Mouse (Mus musculus): ENCODE data around the gene Traf5. TPM values are rescaled to one million over a fixed set of nuclear protein-coding genes. Genes with fewer than 3 reads are reported as not detected.
A peak's percentile ranks its signal among the peaks of the same experiment; 100 is the strongest.

Traf5 gene
- polyA plus RNA-seq, 1 experiment from 2014 or later = 31.5 TPM

GRCm38 (mm10) chr1:192072426-192072825 lies 19.9 kb downstream of the Traf5 start:
- no peak overlapping the region for H3K4me3 ChIP-seq (replicated peaks; ENCODE audit: low read length)
- peaks cover 27% of the 10 kb centered on the region for H3K4me1 ChIP-seq (ENCODE audit: control insufficient read depth, insufficient read depth, low read length)
- H3K27me3 ChIP-seq (ENCODE audit: control insufficient read depth, insufficient read depth, low read length) = no peaks in the 10 kb centered on the region
- H3K27ac ChIP-seq (ENCODE audit: low read length) = no peak overlapping the region
- no peak overlapping the region for H3K9ac ChIP-seq (ENCODE audit: low read length)
- no peak for ATAC-seq (ENCODE audit: insufficient read depth, low FRiP score)
- H3K9me3 ChIP-seq (replicated peaks; ENCODE audit: control insufficient read depth, low read length) = no peaks in the 10 kb centered on the region
- H3K4me2 ChIP-seq (ENCODE audit: low read depth, low read length) = no peak overlapping the region
- 0 out of 2 replicates have a peak, but pooled peaks cover 6% of the 10 kb centered on the region for H3K36me3 ChIP-seq (ENCODE audit: control insufficient read depth, insufficient read depth, low read length)
- 64% methylated on average over 1 of the region's 1 CpGs for WGBS

DNA sequence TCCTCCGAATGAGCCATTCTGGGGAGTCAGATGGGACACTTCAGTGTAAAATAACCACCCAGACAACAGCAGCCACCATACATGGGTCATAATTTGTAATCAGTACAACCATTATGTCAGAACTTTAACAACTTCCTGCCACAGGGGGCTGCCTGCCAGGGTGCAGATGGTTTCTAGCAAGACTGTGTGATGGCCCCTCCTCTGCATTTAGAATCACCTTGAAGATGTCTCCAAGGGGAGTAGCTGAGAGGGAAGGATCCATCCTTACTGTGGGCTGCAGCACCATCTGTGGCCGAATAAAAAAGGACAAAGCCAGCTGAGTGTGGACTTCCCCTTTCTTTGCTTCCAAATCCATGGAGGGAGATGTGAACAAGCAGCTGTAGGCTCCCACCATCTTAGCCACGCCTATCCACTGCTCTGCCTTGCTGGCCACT lies 21.7 kb downstream of the Traf5 start:
- no peak overlapping the region for H3K9ac ChIP-seq (ENCODE audit: low read length)
- no peaks in the 10 kb centered on the region for H3K9me3 ChIP-seq (replicated peaks; ENCODE audit: control insufficient read depth, low read length)
- peak overlapping the region; percentile 43 for H3K27ac ChIP-seq (ENCODE audit: low read length)
- peak; percentile 34; the same call in 1 of the 2 replicates for ATAC-seq (ENCODE audit: insufficient read depth, low FRiP score)
- peaks cover 15% of the 10 kb centered on the region for H3K36me3 ChIP-seq (ENCODE audit: control insufficient read depth, insufficient read depth, low read length)
- WGBS = 36% methylated on average over 3 of the region's 3 CpGs
- 0 out of 2 replicates have a peak overlapping the region, but pooled peaks have one; percentile 3 for H3K4me2 ChIP-seq (ENCODE audit: low read depth, low read length)
- peaks cover 19% of the 10 kb centered on the region; the same call in 1 of the 2 replicates for H3K4me1 ChIP-seq (ENCODE audit: control insufficient read depth, insufficient read depth, low read length)
- H3K27me3 ChIP-seq (ENCODE audit: control insufficient read depth, insufficient read depth, low read length) = no peaks in the 10 kb centered on the region
- no peak overlapping the region for H3K4me3 ChIP-seq (replicated peaks; ENCODE audit: low read length)

DNA sequence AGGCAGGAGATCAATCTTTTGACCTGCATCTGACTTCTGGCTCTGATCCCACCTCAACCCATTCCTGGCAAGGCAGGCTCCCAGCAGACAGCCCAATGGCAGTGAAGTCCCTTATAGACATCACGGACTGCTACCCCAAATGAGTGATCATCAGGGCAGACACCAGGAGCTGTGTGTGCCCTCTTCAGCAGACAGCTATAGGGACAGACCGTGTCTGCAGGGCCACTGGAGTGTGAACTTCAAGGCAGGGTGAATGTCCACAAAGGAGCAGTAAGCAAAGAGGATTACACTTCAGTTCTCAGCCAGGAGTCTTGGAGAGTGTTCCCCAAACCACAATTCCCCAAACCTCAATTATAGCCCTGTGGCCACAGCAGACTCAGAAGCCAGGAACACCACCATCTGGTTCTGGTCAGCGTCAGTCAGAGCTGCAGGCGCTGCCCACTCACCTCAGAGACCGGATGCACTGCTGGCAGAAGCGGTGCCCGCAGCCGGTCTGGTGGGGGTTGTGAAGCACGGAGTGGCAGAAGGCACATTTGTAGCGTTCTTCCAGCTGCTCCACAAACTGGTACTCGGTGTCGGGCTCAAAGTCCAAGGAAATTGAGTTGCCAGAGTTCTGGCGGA lies 22.3 kb downstream of the Traf5 start:
- peak overlapping the region; percentile 43 for H3K27ac ChIP-seq (ENCODE audit: low read length)
- no peak; the same call in none of the 2 replicates for ATAC-seq (ENCODE audit: insufficient read depth, low FRiP score)
- H3K27me3 ChIP-seq (ENCODE audit: control insufficient read depth, insufficient read depth, low read length) = no peaks in the 10 kb centered on the region
- peaks cover 19% of the 10 kb centered on the region; the same call in 1 of the 2 replicates for H3K4me1 ChIP-seq (ENCODE audit: control insufficient read depth, insufficient read depth, low read length)
- H3K4me2 ChIP-seq (ENCODE audit: low read depth, low read length) = 0 out of 2 replicates have a peak overlapping the region, but pooled peaks have one; percentile 3
- H3K36me3 ChIP-seq (ENCODE audit: control insufficient read depth, insufficient read depth, low read length) = peaks cover 21% of the 10 kb centered on the region
- WGBS = 44% methylated on average over 13 of the region's 13 CpGs
- no peaks in the 10 kb centered on the region for H3K9me3 ChIP-seq (replicated peaks; ENCODE audit: control insufficient read depth, low read length)
- H3K4me3 ChIP-seq (replicated peaks; ENCODE audit: low read length) = no peak overlapping the region
- no peak overlapping the region for H3K9ac ChIP-seq (ENCODE audit: low read length)

- no peak for ATAC-seq (ENCODE audit: insufficient read depth, low FRiP score)
- H3K4me3 ChIP-seq (replicated peaks; ENCODE audit: low read length) = no peak overlapping the region
Measured at GRCm38 (mm10) chr1:192068188-192068587, 24.2 kb downstream of the Traf5 start.

GRCm38 (mm10) chr1:192066956-192067355 lies 25.4 kb downstream of the Traf5 start:
- WGBS = 87% methylated on average over 3 of the region's 3 CpGs
- H3K27me3 ChIP-seq (ENCODE audit: control insufficient read depth, insufficient read depth, low read length) = no peaks in the 10 kb centered on the region
- H3K9ac ChIP-seq (ENCODE audit: low read length) = no peak overlapping the region
- H3K9me3 ChIP-seq (replicated peaks; ENCODE audit: control insufficient read depth, low read length) = no peaks in the 10 kb centered on the region; the same call in 1 of the 2 replicates
- no peak overlapping the region for H3K27ac ChIP-seq (ENCODE audit: low read length)
- H3K4me2 ChIP-seq (ENCODE audit: low read depth, low read length) = no peak overlapping the region
- H3K4me1 ChIP-seq (ENCODE audit: control insufficient read depth, insufficient read depth, low read length) = peaks cover 12% of the 10 kb centered on the region; the same call in 1 of the 2 replicates
- ATAC-seq (ENCODE audit: insufficient read depth, low FRiP score) = no peak
- H3K4me3 ChIP-seq (replicated peaks; ENCODE audit: low read length) = no peak overlapping the region
- H3K36me3 ChIP-seq (ENCODE audit: control insufficient read depth, insufficient read depth, low read length) = peaks cover 31% of the 10 kb centered on the region

More at GRCm38 (mm10) chr1:192068188-192068587, 24.2 kb downstream of the Traf5 start:
- Histone ChIP-seq H3K36me3 (ENCODE audit: control insufficient read depth, insufficient read depth, low read length) (peaks cover 31% of the 10 kb centered on the region), H3K27me3 (ENCODE audit: control insufficient read depth, insufficient read depth, low read length) (no peaks in the 10 kb centered on the region), H3K9me3 (replicated peaks; ENCODE audit: control insufficient read depth, low read length) (no peaks in the 10 kb centered on the region; the same call in 1 of the 2 replicates), H3K4me1 (ENCODE audit: control insufficient read depth, insufficient read depth, low read length) (peaks cover 12% of the 10 kb centered on the region; the same call in 1 of the 2 replicates), H3K4me2 (ENCODE audit: low read depth, low read length) (no peak overlapping the region), H3K9ac (ENCODE audit: low read length) (no peak overlapping the region), H3K27ac (ENCODE audit: low read length) (no peak overlapping the region)
- 48% methylated on average over 2 of the region's 2 CpGs for WGBS

DNA sequence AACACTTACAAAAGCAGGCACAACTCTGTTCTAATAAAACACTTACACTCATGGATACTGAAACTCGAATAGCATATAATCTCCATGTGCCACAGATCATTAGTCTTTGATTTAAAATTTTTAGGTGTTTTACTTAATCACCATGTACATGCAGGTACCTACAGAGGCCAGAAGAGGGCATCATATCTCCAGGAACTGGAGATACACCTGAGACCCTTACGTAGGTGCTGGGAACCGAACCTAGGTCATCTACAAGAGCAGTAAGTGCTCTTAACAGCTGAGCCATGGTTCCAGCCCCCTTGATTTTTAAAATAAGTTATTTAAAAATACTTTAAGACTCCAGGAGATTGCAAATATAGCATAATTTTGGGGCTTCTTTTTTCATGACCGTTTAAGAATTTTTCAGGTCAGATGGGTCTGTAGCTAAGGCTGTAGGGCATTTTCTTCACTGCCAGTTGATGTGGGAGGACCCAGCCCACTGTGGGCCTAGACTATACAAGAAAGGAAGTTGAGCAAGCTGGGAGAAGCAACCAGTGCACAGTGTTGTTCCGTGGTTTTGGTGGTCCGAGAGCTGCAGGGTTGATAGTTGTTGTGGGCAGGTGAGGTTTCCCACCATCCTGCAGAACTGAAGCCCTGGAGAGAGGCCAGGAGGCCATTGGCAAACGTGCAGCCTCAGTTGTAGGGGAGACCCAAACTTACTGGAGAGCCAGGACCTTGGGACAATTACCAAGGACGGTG lies 29.0 kb downstream of the Traf5 start:
- H3K9me3 ChIP-seq (replicated peaks; ENCODE audit: control insufficient read depth, low read length) = no peaks in the 10 kb centered on the region; the same call in 1 of the 2 replicates
- H3K4me2 ChIP-seq (ENCODE audit: low read depth, low read length) = no peak overlapping the region
- no peak for ATAC-seq (ENCODE audit: insufficient read depth, low FRiP score)
- 89% methylated on average over 8 of the region's 8 CpGs for WGBS
- H3K36me3 ChIP-seq (ENCODE audit: control insufficient read depth, insufficient read depth, low read length) = peaks cover 33% of the 10 kb centered on the region
- H3K4me3 ChIP-seq (replicated peaks; ENCODE audit: low read length) = no peak overlapping the region
- no peak overlapping the region for H3K9ac ChIP-seq (ENCODE audit: low read length)
- no peaks in the 10 kb centered on the region for H3K27me3 ChIP-seq (ENCODE audit: control insufficient read depth, insufficient read depth, low read length)
- H3K4me1 ChIP-seq (ENCODE audit: control insufficient read depth, insufficient read depth, low read length) = no peaks in the 10 kb centered on the region
- no peak overlapping the region for H3K27ac ChIP-seq (ENCODE audit: low read length)

DNA sequence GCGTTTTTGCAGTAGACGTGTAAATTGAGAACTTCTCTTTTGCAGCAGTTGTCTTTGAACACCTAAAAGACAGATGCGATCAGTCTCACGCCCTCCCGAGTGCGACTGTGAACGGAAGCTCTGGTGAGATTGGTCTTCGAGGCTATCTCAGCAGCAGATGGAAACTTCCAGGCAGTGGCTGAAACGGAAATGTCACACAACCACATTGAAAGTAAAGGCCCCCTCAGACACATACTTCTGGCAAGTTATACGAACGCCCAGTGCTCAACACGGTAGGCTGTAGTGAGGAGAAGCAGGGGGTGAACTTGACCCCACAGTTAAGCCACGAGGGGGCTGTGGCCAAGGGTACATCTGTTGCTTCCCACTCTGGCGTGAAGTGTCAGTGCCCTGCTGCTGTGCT lies 29.7 kb downstream of the Traf5 start:
- Histone ChIP-seq H3K27me3 (ENCODE audit: control insufficient read depth, insufficient read depth, low read length) (no peaks in the 10 kb centered on the region), H3K9ac (ENCODE audit: low read length) (no peak overlapping the region), H3K4me1 (ENCODE audit: control insufficient read depth, insufficient read depth, low read length) (no peaks in the 10 kb centered on the region), H3K4me3 (replicated peaks; ENCODE audit: low read length) (no peak overlapping the region), H3K9me3 (replicated peaks; ENCODE audit: control insufficient read depth, low read length) (no peaks in the 10 kb centered on the region; the same call in 1 of the 2 replicates), H3K27ac (ENCODE audit: low read length) (0 out of 2 replicates have a peak overlapping the region, but pooled peaks have one; percentile 54), H3K36me3 (ENCODE audit: control insufficient read depth, insufficient read depth, low read length) (peaks cover 30% of the 10 kb centered on the region), H3K4me2 (ENCODE audit: low read depth, low read length) (no peak overlapping the region)
- WGBS = 90% methylated on average over 14 of the region's 14 CpGs
- ATAC-seq (ENCODE audit: insufficient read depth, low FRiP score) = no peak

- Histone ChIP-seq H3K9me3 (replicated peaks; ENCODE audit: control insufficient read depth, low read length) (no peaks in the 10 kb centered on the region; the same call in 1 of the 2 replicates), H3K4me1 (ENCODE audit: control insufficient read depth, insufficient read depth, low read length) (no peaks in the 10 kb centered on the region), H3K9ac (ENCODE audit: low read length) (no peak overlapping the region; the same call in 1 of the 2 replicates), H3K36me3 (ENCODE audit: control insufficient read depth, insufficient read depth, low read length) (peaks cover 26% of the 10 kb centered on the region), H3K4me2 (ENCODE audit: low read depth, low read length) (no peak overlapping the region), H3K27ac (ENCODE audit: low read length) (peak overlapping the region; percentile 54; the same call in 1 of the 2 replicates), H3K27me3 (ENCODE audit: control insufficient read depth, insufficient read depth, low read length) (no peaks in the 10 kb centered on the region), H3K4me3 (replicated peaks; ENCODE audit: low read length) (no peak overlapping the region)
- ATAC-seq (ENCODE audit: insufficient read depth, low FRiP score) = peak; percentile 88
- 24% methylated on average over 4 of the region's 4 CpGs for WGBS
Measured at GRCm38 (mm10) chr1:192061666-192062306, 30.6 kb downstream of the Traf5 start.

Measured in stomach, embryonic 16.5 days (tissue).